Mouse (Mus musculus) limb, embryonic 12.5 days (tissue): ENCODE data around the gene Aox3. TPM values are rescaled to one million over a fixed set of nuclear protein-coding genes. Genes with fewer than 3 reads are reported as not detected.

Source experiments
- ATAC-seq: fragments of 200-750 bp; cut with Nextera tagmentation; 2 replicates; pipeline ENCODE4 v1.8.0; 2017; ENCODE audit warnings: low read depth, moderate TSS enrichment; ENCODE audit not compliant: insufficient number of reproducible peaks, insufficient read depth, low FRiP score, low TSS enrichment
- H3K27ac ChIP-seq: fragments of 300-500 bp; sonication (generic); 2 replicates; pipeline ENCODE4 v1.5.1; 2016; ENCODE audit warnings: mild to moderate bottlenecking, moderate library complexity
- H3K27me3 ChIP-seq: fragments of 300-500 bp; sonication (generic); 2 replicates; pipeline ENCODE4 v1.6.1; 2016; ENCODE audit warnings: mild to moderate bottlenecking, moderate library complexity
- H3K36me3 ChIP-seq: fragments of 300-500 bp; sonication (generic); 2 replicates; pipeline ENCODE4 v1.6.1; 2016; ENCODE audit warnings: mild to moderate bottlenecking, moderate library complexity
- H3K4me1 ChIP-seq: fragments of 300-500 bp; sonication (generic); replicated peaks from 2 replicates; pipeline ENCODE4 v1.6.1; 2016
- H3K4me2 ChIP-seq: fragments of 300-500 bp; sonication (generic); 2 replicates; pipeline ENCODE4 v1.6.1; 2016; ENCODE audit warnings: mild to moderate bottlenecking, moderate library complexity
- H3K4me3 ChIP-seq: fragments of 300-500 bp; sonication (generic); replicated peaks from 2 replicates; pipeline ENCODE4 v1.5.1; 2016; ENCODE audit warnings: mild to moderate bottlenecking
- H3K9ac ChIP-seq: fragments of 300-500 bp; sonication (generic); replicated peaks from 2 replicates; pipeline ENCODE4 v1.6.1; 2016; ENCODE audit warnings: mild to moderate bottlenecking, moderate library complexity
- H3K9me3 ChIP-seq: fragments of 300-500 bp; sonication (generic); 2 replicates; pipeline ENCODE4 v1.6.1; 2016; ENCODE audit warnings: mild to moderate bottlenecking, moderate library complexity
- WGBS: fragments of 180-500 bp; shearing (Covaris S2); methylation state at CpG from one replicate; pipeline ENCODE4 v1.1.7; 2016; 5-methylcytosine and 5-hydroxymethylcytosine counted together
- polyA plus RNA-seq: library from polyadenylated mRNA; unstranded; fragments of >200 nt; fragmentation: Nextera tagmentation; extraction: Ambion mirVana; gene quantifications from 2 replicates; pipeline ENCODE4 v1.2.1, GENCODE M21; 2016

Gene Aox3
- polyA plus RNA-seq: 0.44 and 0.64 TPM in 2 replicates

- no peaks in the 10 kb centered on the region for H3K4me1 ChIP-seq
- H3K9me3 ChIP-seq: no peaks in the 10 kb centered on the region
- 0 out of 2 replicates have a peak, but pooled peaks cover under 1% of the 10 kb centered on the region for H3K27me3 ChIP-seq
- no peak for ATAC-seq
- H3K36me3 ChIP-seq: no peaks in the 10 kb centered on the region
- WGBS: 17% methylated on average over 11 of the region's 11 CpGs
- H3K9ac ChIP-seq: no peak within 1 kb of the TSS
- peak within 1 kb of the TSS; percentile 28 for H3K4me2 ChIP-seq
- H3K27ac ChIP-seq: no peak within 1 kb of the TSS
- no peak within 1 kb of the TSS for H3K4me3 ChIP-seq
Observed at GRCm38 (mm10) chr1:58112880-58113279, at the start of gene Aox3. Gene Aox3 (plus strand): TSS chr1:58113130.

DNA sequence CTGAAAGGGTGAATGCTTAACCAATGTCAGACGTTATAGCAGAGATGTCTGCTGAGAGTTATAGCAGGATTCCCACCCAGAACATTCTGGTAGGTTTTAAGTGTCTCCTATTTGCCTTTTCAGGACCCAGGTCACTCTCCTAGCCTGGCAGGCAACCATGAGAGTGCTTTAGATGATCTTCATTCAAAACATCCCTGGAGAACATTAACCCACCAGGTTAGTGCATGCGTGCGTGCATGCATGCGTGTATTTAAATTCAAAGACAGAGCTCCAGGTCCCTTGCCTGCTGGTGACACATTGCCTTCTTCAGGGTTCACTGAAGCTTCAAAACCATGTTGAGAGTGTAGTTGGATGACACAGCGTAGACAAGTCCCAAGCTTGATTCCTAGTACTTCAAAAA is 47.8 kb upstream of the Aox3 start:
- H3K9me3 ChIP-seq: no peaks in the 10 kb centered on the region
- ATAC-seq: no peak
- no peak overlapping the region for H3K9ac ChIP-seq
- no peak overlapping the region for H3K4me3 ChIP-seq
- WGBS: 93% methylated on average over 5 of the region's 5 CpGs
- H3K27me3 ChIP-seq: no peaks in the 10 kb centered on the region
- no peak overlapping the region for H3K27ac ChIP-seq
- no peaks in the 10 kb centered on the region for H3K36me3 ChIP-seq
- H3K4me1 ChIP-seq: no peaks in the 10 kb centered on the region
- H3K4me2 ChIP-seq: no peak overlapping the region

GRCm38 (mm10) chr1:58065606-58066005 is 47.3 kb upstream of the Aox3 start:
- Histone ChIP-seq H3K9ac (no peak overlapping the region), H3K27ac (no peak overlapping the region), H3K36me3 (no peaks in the 10 kb centered on the region), H3K4me2 (no peak overlapping the region), H3K27me3 (no peaks in the 10 kb centered on the region), H3K4me3 (no peak overlapping the region), H3K9me3 (no peaks in the 10 kb centered on the region), H3K4me1 (no peaks in the 10 kb centered on the region)
- WGBS: 64% methylated on average over 3 of the region's 3 CpGs
- no peak for ATAC-seq

DNA sequence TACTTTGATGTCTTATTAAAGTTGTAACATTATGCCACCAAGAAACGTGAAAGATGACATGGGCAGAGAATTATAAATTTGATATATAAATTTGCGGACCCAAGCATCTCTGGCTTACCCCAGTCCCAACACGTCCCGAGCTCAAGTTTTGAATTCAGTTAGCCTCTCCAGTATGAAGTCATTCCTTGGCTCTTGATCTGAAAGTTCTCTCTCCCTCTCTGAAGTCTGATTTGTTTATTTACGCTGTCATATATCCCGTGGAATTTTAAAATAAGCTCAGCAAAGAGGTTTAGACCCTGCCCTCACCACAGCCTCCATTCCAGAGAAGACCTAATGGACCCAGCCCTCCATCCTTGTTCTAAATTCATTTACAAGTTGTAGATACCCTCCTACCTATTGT is 43.7 kb upstream of the Aox3 start:
- Histone ChIP-seq H3K27ac (no peak overlapping the region), H3K4me2 (no peak overlapping the region), H3K4me1 (no peaks in the 10 kb centered on the region), H3K36me3 (no peaks in the 10 kb centered on the region), H3K9me3 (no peaks in the 10 kb centered on the region), H3K9ac (no peak overlapping the region), H3K4me3 (no peak overlapping the region), H3K27me3 (no peaks in the 10 kb centered on the region)
- no peak for ATAC-seq
- 87% methylated on average over 6 of the region's 6 CpGs for WGBS

GRCm38 (mm10) chr1:58070091-58070490 is 42.8 kb upstream of the Aox3 start:
- Histone ChIP-seq H3K9me3 (no peaks in the 10 kb centered on the region), H3K9ac (no peak overlapping the region), H3K4me1 (no peaks in the 10 kb centered on the region), H3K4me3 (no peak overlapping the region), H3K4me2 (no peak overlapping the region), H3K36me3 (no peaks in the 10 kb centered on the region), H3K27ac (no peak overlapping the region), H3K27me3 (no peaks in the 10 kb centered on the region)
- 91% methylated on average over 11 of the region's 11 CpGs for WGBS
- no peak for ATAC-seq

GRCm38 (mm10) chr1:58071006-58071405 is 41.9 kb upstream of the Aox3 start:
- 91% methylated on average over 9 of the region's 9 CpGs for WGBS
- H3K4me1 ChIP-seq: no peaks in the 10 kb centered on the region
- no peaks in the 10 kb centered on the region for H3K27me3 ChIP-seq
- no peak overlapping the region for H3K4me3 ChIP-seq
- H3K9me3 ChIP-seq: no peaks in the 10 kb centered on the region
- H3K4me2 ChIP-seq: no peak overlapping the region
- H3K27ac ChIP-seq: no peak overlapping the region
- ATAC-seq: no peak
- H3K36me3 ChIP-seq: no peaks in the 10 kb centered on the region
- H3K9ac ChIP-seq: no peak overlapping the region

DNA sequence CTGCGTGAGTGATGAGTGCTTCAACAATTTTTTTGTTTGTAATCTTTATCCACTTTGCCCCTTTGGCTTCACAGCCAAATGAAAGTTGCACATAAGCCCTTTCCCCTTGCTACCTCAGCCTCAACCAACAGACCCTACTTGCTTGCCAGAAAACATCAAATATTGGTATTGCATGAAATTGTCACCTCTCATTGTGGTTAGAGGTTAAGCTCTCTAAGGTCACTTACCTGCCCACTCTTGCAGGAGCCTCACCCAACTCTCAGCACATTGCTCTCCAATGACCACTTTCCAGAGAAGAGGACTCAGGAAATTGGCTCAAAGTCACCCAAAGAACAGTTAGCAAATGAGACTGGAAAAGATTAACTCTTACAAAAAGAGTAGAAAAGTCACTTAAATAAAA is 41.4 kb upstream of the Aox3 start:
- Histone ChIP-seq H3K27me3 (no peaks in the 10 kb centered on the region), H3K36me3 (no peaks in the 10 kb centered on the region), H3K4me2 (no peak overlapping the region), H3K9ac (no peak overlapping the region), H3K4me1 (no peaks in the 10 kb centered on the region), H3K4me3 (no peak overlapping the region), H3K9me3 (no peaks in the 10 kb centered on the region), H3K27ac (no peak overlapping the region)
- no peak for ATAC-seq
- 88% methylated on average over 1 of the region's 1 CpGs for WGBS

- H3K36me3 ChIP-seq: no peaks in the 10 kb centered on the region
- H3K9me3 ChIP-seq: no peaks in the 10 kb centered on the region
- no peak overlapping the region for H3K27ac ChIP-seq
- H3K4me1 ChIP-seq: no peaks in the 10 kb centered on the region
- no peak for ATAC-seq
- 62% methylated on average over 2 of the region's 2 CpGs for WGBS
- no peaks in the 10 kb centered on the region for H3K27me3 ChIP-seq
- H3K4me3 ChIP-seq: no peak overlapping the region
- no peak overlapping the region for H3K9ac ChIP-seq
- no peak overlapping the region for H3K4me2 ChIP-seq
Observed at GRCm38 (mm10) chr1:58072416-58072815, 40.5 kb upstream of the Aox3 start.

DNA sequence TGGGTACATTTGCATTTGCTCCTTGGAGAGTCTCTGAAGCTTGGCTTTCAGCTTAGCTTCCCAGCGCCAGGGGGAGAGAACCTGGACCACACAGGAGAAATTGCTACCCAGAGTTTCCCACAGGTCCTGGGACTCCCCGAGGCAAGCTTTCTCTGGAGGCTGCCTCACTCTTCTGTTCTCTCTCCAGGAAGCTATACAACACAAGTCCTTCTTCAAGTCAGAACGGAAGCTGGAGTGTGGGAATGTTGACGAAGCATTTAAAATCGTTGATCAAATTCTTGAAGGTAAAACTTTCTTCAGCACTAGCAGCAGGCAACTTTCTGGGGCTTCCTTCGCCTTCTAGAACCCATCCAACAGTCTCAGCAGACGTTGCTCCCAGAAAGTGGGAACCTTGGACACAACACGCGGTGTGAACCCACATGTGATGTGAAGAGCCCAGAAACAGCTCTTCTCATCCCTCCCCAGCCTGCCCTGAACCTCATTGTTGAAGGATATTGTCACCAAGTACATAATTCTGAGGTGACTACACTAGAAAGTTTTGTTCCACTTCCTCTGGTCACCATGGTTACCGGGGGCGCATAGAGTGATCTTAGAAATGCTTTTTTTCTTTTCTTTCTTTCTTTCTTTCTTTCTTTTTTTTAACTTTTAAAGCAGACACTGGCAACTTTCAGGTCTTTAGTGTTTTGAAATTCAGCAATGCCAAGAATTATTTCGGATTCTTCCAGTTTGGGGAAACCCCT is 39.8 kb upstream of the Aox3 start:
- H3K4me1 ChIP-seq: no peaks in the 10 kb centered on the region
- H3K9ac ChIP-seq: no peak overlapping the region
- H3K4me2 ChIP-seq: no peak overlapping the region
- H3K4me3 ChIP-seq: no peak overlapping the region
- no peak overlapping the region for H3K27ac ChIP-seq
- no peak for ATAC-seq
- WGBS: 83% methylated on average over 12 of the region's 12 CpGs
- no peaks in the 10 kb centered on the region for H3K9me3 ChIP-seq
- no peaks in the 10 kb centered on the region for H3K27me3 ChIP-seq
- H3K36me3 ChIP-seq: no peaks in the 10 kb centered on the region

DNA sequence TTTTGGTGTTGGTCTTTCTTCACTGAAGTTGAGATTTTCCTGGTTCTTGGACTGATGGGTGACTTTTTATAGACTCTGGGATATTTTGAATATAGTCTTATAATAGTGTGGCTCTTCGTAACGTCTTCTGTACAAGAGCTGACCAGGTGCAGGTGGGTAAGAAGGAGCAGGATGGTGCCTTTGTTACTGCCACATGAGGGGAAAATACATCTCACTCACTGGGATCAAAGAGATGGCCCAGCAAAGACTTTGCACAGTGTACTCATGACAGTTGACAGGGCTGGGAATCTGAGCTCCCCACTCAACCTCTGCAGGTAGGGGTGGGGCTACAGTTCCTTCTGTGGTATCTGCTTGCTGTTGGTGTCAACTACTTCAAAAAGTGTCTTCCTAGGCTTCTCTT is 38.7 kb upstream of the Aox3 start:
- ATAC-seq: no peak
- H3K4me3 ChIP-seq: no peak overlapping the region
- no peaks in the 10 kb centered on the region for H3K4me1 ChIP-seq
- H3K9me3 ChIP-seq: no peaks in the 10 kb centered on the region
- H3K27me3 ChIP-seq: no peaks in the 10 kb centered on the region
- H3K36me3 ChIP-seq: no peaks in the 10 kb centered on the region
- WGBS: 92% methylated on average over 2 of the region's 2 CpGs
- H3K27ac ChIP-seq: no peak overlapping the region
- H3K9ac ChIP-seq: no peak overlapping the region
- no peak overlapping the region for H3K4me2 ChIP-seq

DNA sequence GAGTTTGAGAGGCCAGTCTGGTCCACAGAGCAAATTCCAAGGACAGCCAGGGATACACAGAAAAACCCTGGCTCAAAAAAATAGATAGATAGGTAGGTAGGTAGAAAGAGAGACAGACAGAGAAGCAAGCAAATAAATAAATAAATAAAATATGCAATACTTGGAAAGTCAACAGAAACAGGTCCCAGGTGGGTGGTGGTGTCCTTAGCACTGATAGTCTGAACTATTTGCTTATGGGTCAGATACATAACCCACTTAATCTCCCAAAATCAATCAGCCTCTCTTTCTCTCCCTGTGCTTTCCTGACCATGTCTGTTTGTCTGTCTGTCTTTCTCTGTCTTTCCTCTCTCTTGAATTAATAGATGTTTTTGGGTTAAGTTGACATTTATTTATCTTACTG is 35.0 kb upstream of the Aox3 start:
- Histone ChIP-seq H3K9me3 (no peaks in the 10 kb centered on the region), H3K4me3 (no peak overlapping the region), H3K4me2 (no peak overlapping the region), H3K36me3 (no peaks in the 10 kb centered on the region), H3K4me1 (no peaks in the 10 kb centered on the region), H3K27me3 (no peaks in the 10 kb centered on the region), H3K27ac (no peak overlapping the region), H3K9ac (no peak overlapping the region)
- ATAC-seq: no peak

- H3K4me3 ChIP-seq: no peak overlapping the region
- no peaks in the 10 kb centered on the region for H3K36me3 ChIP-seq
- no peak overlapping the region for H3K9ac ChIP-seq
- no peaks in the 10 kb centered on the region for H3K4me1 ChIP-seq
- no peak overlapping the region for H3K4me2 ChIP-seq
- H3K27me3 ChIP-seq: no peaks in the 10 kb centered on the region
- ATAC-seq: no peak
- H3K27ac ChIP-seq: no peak overlapping the region
- 92% methylated on average over 7 of the region's 7 CpGs for WGBS
- no peaks in the 10 kb centered on the region for H3K9me3 ChIP-seq
Observed at GRCm38 (mm10) chr1:58078390-58078789, 34.5 kb upstream of the Aox3 start.
